Mouse (Mus musculus) mesoderm, embryonic 11.5 days (tissue): ENCODE data around the gene Bbs2.
"Not testable (repeated sequence)": the region's sequence is repeated elsewhere in the genome, so short reads cannot be mapped to it uniquely, and the experiment has no call there.

Experiments
- DNase-seq: peaks from one replicate; pipeline ENCODE4 v3.0.0-alpha.2; 2012; ENCODE audit warnings: low read depth, low spot score

The Bbs2 gene

GRCm38 (mm10) chr8:94098081-94098974 lies at the start of gene Bbs2:
Gene Bbs2 (minus strand): TSS chr8:94098928.
- peak; percentile 100 for DNase-seq

GRCm38 (mm10) chr8:94148236-94148635 lies 49.5 kb upstream of the Bbs2 start:
- no peak for DNase-seq

- no peak for DNase-seq
Measured at GRCm38 (mm10) chr8:94140266-94140795, 41.6 kb upstream of the Bbs2 start.

- DNase-seq: no peak
Measured at GRCm38 (mm10) chr8:94136933-94137332, 38.2 kb upstream of the Bbs2 start, which contains the start of gene Mt4. Gene Mt4 (plus strand): TSS chr8:94137197.

GRCm38 (mm10) chr8:94136192-94136591 lies 37.5 kb upstream of the Bbs2 start:
- no peak for DNase-seq

GRCm38 (mm10) chr8:94135556-94135955 lies 36.8 kb upstream of the Bbs2 start:
- DNase-seq: no peak

- DNase-seq: not testable (repeated sequence)
Measured at GRCm38 (mm10) chr8:94134601-94135000, 35.9 kb upstream of the Bbs2 start.

- DNase-seq: no peak
Measured at GRCm38 (mm10) chr8:94132096-94132495, 33.4 kb upstream of the Bbs2 start.

- no peak for DNase-seq
Measured at GRCm38 (mm10) chr8:94130126-94130525, 31.4 kb upstream of the Bbs2 start.

- DNase-seq: no peak
Measured at GRCm38 (mm10) chr8:94129133-94129789, 30.5 kb upstream of the Bbs2 start.

- no peak for DNase-seq
Measured at GRCm38 (mm10) chr8:94127711-94128110, 29.0 kb upstream of the Bbs2 start.

GRCm38 (mm10) chr8:94122711-94123468 lies 24.2 kb upstream of the Bbs2 start:
- DNase-seq: no peak

- DNase-seq: no peak
Measured at GRCm38 (mm10) chr8:94121625-94122024, 22.9 kb upstream of the Bbs2 start.

- DNase-seq: peak; percentile 54
Measured at GRCm38 (mm10) chr8:94118776-94119430, 20.2 kb upstream of the Bbs2 start.

- no peak for DNase-seq
Measured at GRCm38 (mm10) chr8:94113972-94114371, 15.2 kb upstream of the Bbs2 start.

GRCm38 (mm10) chr8:94113435-94113834 lies 14.7 kb upstream of the Bbs2 start:
- no peak for DNase-seq

- DNase-seq: no peak
Measured at GRCm38 (mm10) chr8:94110526-94111177, 11.9 kb upstream of the Bbs2 start.

GRCm38 (mm10) chr8:94109835-94110234 lies 11.1 kb upstream of the Bbs2 start:
- no peak for DNase-seq

- DNase-seq: no peak
Measured at GRCm38 (mm10) chr8:94109396-94109795, 10.7 kb upstream of the Bbs2 start.

GRCm38 (mm10) chr8:94107871-94108270 lies 9.1 kb upstream of the Bbs2 start:
- no peak for DNase-seq

- DNase-seq: no peak
Measured at GRCm38 (mm10) chr8:94104146-94104545, 5.4 kb upstream of the Bbs2 start.
